Mouse (Mus musculus) liver, embryonic 14.5 days (tissue): Measurements from ENCODE around the gene Patz1.

ENCODE experiments used
- CTCF ChIP-seq: IDR thresholded peaks from 2 replicates; pipeline ENCODE4 v1.5.1; 2016; ENCODE audit warnings: antibody characterized with exemption, low read depth, control low read depth
- EP300 ChIP-seq: IDR thresholded peaks from 2 replicates; pipeline ENCODE4 v1.6.1; 2016; ENCODE audit warnings: antibody characterized with exemption, low read depth

- TF ChIP-seq EP300 (no peak), CTCF (no peak)
These were observed 19.2 kb downstream of the Patz1 start for GRCm38 (mm10) chr11:3307875-3308274.
